Comparison of ENCODE assay signal across 8 mouse cellular contexts in the genomic region with DNA sequence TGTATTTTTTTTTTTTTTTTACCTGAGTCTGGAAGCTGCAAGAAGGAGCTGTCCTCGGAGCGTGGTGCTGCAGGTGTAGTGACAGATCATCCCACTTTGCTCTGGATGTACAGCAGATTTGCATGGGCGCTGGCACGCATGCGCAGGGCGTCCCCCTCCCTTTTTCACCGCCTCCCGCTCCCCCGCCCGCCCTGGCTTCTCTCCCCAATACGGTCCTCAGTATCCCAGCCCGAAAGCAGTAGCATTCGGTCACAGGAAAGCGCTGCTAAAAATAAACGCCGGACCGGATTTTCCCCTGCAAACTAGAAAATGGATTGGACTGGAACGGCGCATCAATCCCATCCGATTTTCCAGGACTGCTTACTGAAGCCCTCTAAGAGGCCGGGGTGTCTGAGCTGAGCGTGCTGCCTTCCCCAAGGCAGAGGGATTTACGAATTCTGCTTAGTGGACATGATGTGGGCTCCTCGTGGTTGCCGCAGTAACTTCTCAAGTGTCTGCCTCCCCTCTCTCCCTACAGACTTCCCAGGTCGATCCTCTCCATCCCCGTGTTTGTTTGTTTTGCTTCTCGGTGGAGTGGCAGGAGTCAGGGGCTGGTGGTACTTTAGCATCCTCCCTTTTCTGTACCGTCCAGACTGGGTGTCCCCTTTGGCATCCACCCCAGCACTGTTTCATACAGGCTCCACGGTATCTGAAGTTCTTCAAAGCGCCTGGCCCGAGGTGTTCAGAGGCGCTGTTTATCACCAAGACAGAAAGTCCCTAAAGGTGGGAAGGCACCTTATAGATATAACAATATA. TPM values are rescaled to one million over a fixed set of nuclear protein-coding genes. Genes with fewer than 3 reads are reported as not detected.
DNase-seq lines count a peak whose midpoint lies in the region; ATAC-seq lines count a peak whose summit lies in the region.

No protein-coding gene starts in this region.

- under 1% methylated on average over 33 of the region's 33 CpGs for WGBS in embryonic facial prominence, embryonic 10.5 days
- WGBS in neural tube, embryonic 12.5 days, result under 1% methylated on average over 33 of the region's 33 CpGs

- H3K9ac ChIP-seq in neural tube, embryonic 12.5 days, result peak overlapping the region; percentile 48

- H3K4me1 ChIP-seq in embryonic facial prominence, embryonic 10.5 days, result peaks cover 11% of the 10 kb centered on the region
- 0 out of 2 replicates have a peak, but pooled peaks cover 3% of the 10 kb centered on the region for H3K4me1 ChIP-seq in neural tube, embryonic 12.5 days

- H3K9me3 ChIP-seq in embryonic facial prominence, embryonic 10.5 days, result no peaks in the 10 kb centered on the region
- H3K9me3 ChIP-seq in neural tube, embryonic 12.5 days, result no peaks in the 10 kb centered on the region

- H3K36me3 ChIP-seq in embryonic facial prominence, embryonic 10.5 days (replicated peaks), result no peaks in the 10 kb centered on the region
- no peaks in the 10 kb centered on the region for H3K36me3 ChIP-seq in neural tube, embryonic 12.5 days

- H3K4me2 ChIP-seq in neural tube, embryonic 12.5 days (replicated peaks), result peak overlapping the region; percentile 84

- DNase-seq in adrenal gland, postnatal 4 days (ENCODE audit: low spot score in 2 of 2), result peak; percentile 13 to 17
- peak; percentile 95 for DNase-seq in embryonic facial prominence, embryonic 10.5 days (ENCODE audit: low spot score)
- peak; percentile 19 to 33 for DNase-seq in heart, adult 9 months (ENCODE audit: low spot score in 2 of 2)
- peak; percentile 2 to 3 for DNase-seq in kidney, adult 8-10 months
- peak; percentile 98 for DNase-seq in left cerebral cortex, postnatal 4 days
- peak; percentile 22 for DNase-seq in urinary bladder, adult 2 months (ENCODE audit: low spot score)
- DNase-seq in spleen, postnatal 14 days (ENCODE audit: low spot score in 2 of 2), result no peak

- H3K27ac ChIP-seq in embryonic facial prominence, embryonic 10.5 days (replicated peaks), result peak overlapping the region; percentile 71
- 0 out of 2 replicates have a peak overlapping the region, but pooled peaks have one; percentile 10 for H3K27ac ChIP-seq in neural tube, embryonic 12.5 days

- peak; percentile 98 for ATAC-seq in neural tube, embryonic 12.5 days (ENCODE audit: low FRiP score, low read depth)

- intact Hi-C loops in left cerebral cortex, postnatal 4 days (cut with DNase I), result no loop called here

- H3K27me3 ChIP-seq in embryonic facial prominence, embryonic 10.5 days (replicated peaks; ENCODE audit: low read depth, poor library complexity, severe bottlenecking), result peaks cover 6% of the 10 kb centered on the region
- H3K27me3 ChIP-seq in neural tube, embryonic 12.5 days (replicated peaks), result no peaks in the 10 kb centered on the region

- peak overlapping the region; percentile 60 for H3K4me3 ChIP-seq in embryonic facial prominence, embryonic 10.5 days
- H3K4me3 ChIP-seq in neural tube, embryonic 12.5 days, result peak overlapping the region; percentile 42

RNA-seq across cellular contexts. Expression of a gene that starts 0.5 kb away (rescaled TPM):
- total RNA-seq in adrenal gland, postnatal 4 days (2021), result 10 to 100 TPM in 1 of 2 experiments, 1 to 10 TPM in 1; 10.0 to 10.3 TPM
- polyA plus RNA-seq in embryonic facial prominence, embryonic 10.5 days (2016; fragmentation: Nextera tagmentation; extraction: Ambion mirVana), result 2.3 and 2.5 TPM in 2 replicates
- 100 to 1,000 TPM; 138 to 144 TPM for total RNA-seq in left cerebral cortex, postnatal 4 days (2021)
- polyA plus RNA-seq in neural tube, embryonic 12.5 days (2016; fragmentation: Nextera tagmentation; extraction: Ambion mirVana), result 15.9 and 18.5 TPM in 2 replicates
- polyA plus RNA-seq in urinary bladder, adult 2 months (2012; rRNA removed), result 0.17 and 0.25 TPM in 2 replicates

Comparison
In these comparisons a context has a peak if more than half of its experiments do, and no peak if none do; other contexts are left out.
1. DNase-seq: peak in adrenal gland, postnatal 4 days (2 of 2), embryonic facial prominence, embryonic 10.5 days (single experiment), heart, adult 9 months (2 of 2), kidney, adult 8-10 months (2 of 2), left cerebral cortex, postnatal 4 days (single experiment) and urinary bladder, adult 2 months (single experiment); none in spleen, postnatal 14 days (0 of 2).